Mouse (Mus musculus) forebrain, embryonic 13.5 days (tissue): ENCODE results near the gene Commd7. TPM values are rescaled to one million over a fixed set of nuclear protein-coding genes. Genes with fewer than 3 reads are reported as not detected.
A peak's percentile ranks its signal among the peaks of the same experiment; 100 is the strongest.

Experiments
- ATAC-seq: fragments of 200-750 bp; cut with Nextera tagmentation; 2 replicates; pipeline ENCODE4 v1.8.0; 2017
- H3K27ac ChIP-seq: fragments of 300-500 bp; sonication (generic); 2 replicates; pipeline ENCODE4 v1.5.1; 2015; ENCODE audit warnings: inconsistent platforms, mild to moderate bottlenecking, moderate library complexity
- H3K27me3 ChIP-seq: fragments of 300-500 bp; sonication (generic); 2 replicates; pipeline ENCODE4 v1.6.1; 2015; ENCODE audit warnings: mild to moderate bottlenecking, inconsistent platforms
- H3K36me3 ChIP-seq: fragments of 300-500 bp; sonication (generic); 2 replicates; pipeline ENCODE4 v1.6.1; 2015; ENCODE audit warnings: mild to moderate bottlenecking, inconsistent platforms; ENCODE audit not compliant: poor library complexity, severe bottlenecking
- H3K4me1 ChIP-seq: fragments of 300-500 bp; sonication (generic); 2 replicates; pipeline ENCODE4 v1.6.1; 2015; ENCODE audit warnings: inconsistent platforms
- H3K4me2 ChIP-seq: fragments of 300-500 bp; sonication (generic); 2 replicates; pipeline ENCODE4 v1.6.1; 2015; ENCODE audit warnings: inconsistent platforms, mild to moderate bottlenecking, moderate library complexity
- H3K4me3 ChIP-seq: fragments of 300-500 bp; sonication (generic); 2 replicates; pipeline ENCODE4 v1.5.1; 2015; ENCODE audit warnings: mild to moderate bottlenecking, inconsistent platforms
- H3K9ac ChIP-seq: fragments of 300-500 bp; sonication (generic); 2 replicates; pipeline ENCODE4 v1.6.1; 2015; ENCODE audit warnings: mild to moderate bottlenecking, inconsistent platforms
- H3K9me3 ChIP-seq: fragments of 300-500 bp; sonication (generic); replicated peaks from 2 replicates; pipeline ENCODE4 v1.6.1; 2016; ENCODE audit warnings: inconsistent platforms
- WGBS: fragments of 180-500 bp; shearing (Covaris S2); methylation state at CpG from one replicate; pipeline ENCODE4 v1.1.7; 2015; 5-methylcytosine and 5-hydroxymethylcytosine counted together
- polyA plus RNA-seq: library from polyadenylated mRNA; unstranded; fragments of >200 nt; fragmentation: Nextera tagmentation; extraction: Ambion mirVana; gene quantifications from 2 replicates; pipeline ENCODE4 v1.2.1, GENCODE M21; 2015

Gene Commd7
- polyA plus RNA-seq, 1 experiment from 2014 or later = 80.2 TPM

GRCm38 (mm10) chr2:153650014-153650687 lies 17.6 kb upstream of the Commd7 start:
- Histone ChIP-seq H3K4me1 (peaks cover 17% of the 10 kb centered on the region), H3K27ac (no peak overlapping the region), H3K27me3 (peaks cover 9% of the 10 kb centered on the region; the same call in 1 of the 2 replicates), H3K4me3 (peak overlapping the region; percentile 80), H3K4me2 (peak overlapping the region; percentile 96), H3K36me3 (no peaks in the 10 kb centered on the region), H3K9me3 (no peaks in the 10 kb centered on the region), H3K9ac (peak overlapping the region; percentile 86)
- peak; percentile 29 for ATAC-seq
- WGBS = 1% methylated on average over 28 of the region's 28 CpGs

GRCm38 (mm10) chr2:153649298-153650013 lies 16.9 kb upstream of the Commd7 start, which contains the start of gene Dnmt3b:
TSS of gene Dnmt3b (plus strand) at chr2:153649450.
- no peak within 1 kb of the TSS; the same call in 1 of the 2 replicates for H3K27ac ChIP-seq
- H3K36me3 ChIP-seq = no peaks in the 10 kb centered on the region
- under 1% methylated on average over 80 of the region's 93 CpGs for WGBS
- peak within 1 kb of the TSS; percentile 96 for H3K4me2 ChIP-seq
- peak within 1 kb of the TSS; percentile 86 for H3K9ac ChIP-seq
- ATAC-seq = peak; percentile 91
- H3K4me3 ChIP-seq = peak within 1 kb of the TSS; percentile 80
- peaks cover 17% of the 10 kb centered on the region for H3K4me1 ChIP-seq
- H3K27me3 ChIP-seq = peaks cover 9% of the 10 kb centered on the region; the same call in 1 of the 2 replicates
- no peaks in the 10 kb centered on the region for H3K9me3 ChIP-seq

GRCm38 (mm10) chr2:153648773-153649297 lies 16.3 kb upstream of the Commd7 start:
- Histone ChIP-seq H3K4me1 (peaks cover 17% of the 10 kb centered on the region), H3K27ac (no peak overlapping the region), H3K9ac (peak overlapping the region; percentile 86), H3K27me3 (peaks cover 9% of the 10 kb centered on the region; the same call in 1 of the 2 replicates), H3K9me3 (no peaks in the 10 kb centered on the region), H3K36me3 (no peaks in the 10 kb centered on the region), H3K4me3 (peak overlapping the region; percentile 80), H3K4me2 (peak overlapping the region; percentile 96)
- 14% methylated on average over 14 of the region's 14 CpGs for WGBS
- no peak for ATAC-seq

GRCm38 (mm10) chr2:153642999-153643398 lies 10.4 kb upstream of the Commd7 start:
- no peak overlapping the region for H3K27ac ChIP-seq
- WGBS = 5% methylated on average over 6 of the region's 6 CpGs
- ATAC-seq = no peak

GRCm38 (mm10) chr2:153642496-153642895 lies 9.9 kb upstream of the Commd7 start:
- Histone ChIP-seq H3K27ac (no peak overlapping the region), H3K36me3 (no peaks in the 10 kb centered on the region), H3K9me3 (no peaks in the 10 kb centered on the region), H3K4me1 (no peaks in the 10 kb centered on the region), H3K27me3 (no peaks in the 10 kb centered on the region), H3K9ac (no peak overlapping the region), H3K4me3 (no peak overlapping the region), H3K4me2 (no peak overlapping the region)
- 4% methylated on average over 3 of the region's 3 CpGs for WGBS
- no peak for ATAC-seq

More at GRCm38 (mm10) chr2:153642999-153643398, 10.4 kb upstream of the Commd7 start:
- Histone ChIP-seq H3K9ac (no peak overlapping the region), H3K27me3 (no peaks in the 10 kb centered on the region), H3K9me3 (no peaks in the 10 kb centered on the region), H3K4me3 (no peak overlapping the region), H3K36me3 (no peaks in the 10 kb centered on the region), H3K4me1 (no peaks in the 10 kb centered on the region), H3K4me2 (no peak overlapping the region)

GRCm38 (mm10) chr2:153638977-153639680 lies 6.5 kb upstream of the Commd7 start:
- Histone ChIP-seq H3K9me3 (no peaks in the 10 kb centered on the region), H3K4me1 (no peaks in the 10 kb centered on the region), H3K27ac (no peak overlapping the region), H3K27me3 (no peaks in the 10 kb centered on the region), H3K9ac (no peak overlapping the region), H3K4me2 (no peak overlapping the region), H3K4me3 (no peak overlapping the region), H3K36me3 (no peaks in the 10 kb centered on the region)
- no peak for ATAC-seq
- 17% methylated on average over 15 of the region's 15 CpGs for WGBS

- H3K4me2 ChIP-seq = peak overlapping the region; percentile 78
- no peaks in the 10 kb centered on the region for H3K27me3 ChIP-seq
- no peak overlapping the region for H3K27ac ChIP-seq
- no peak for ATAC-seq
- H3K9me3 ChIP-seq = no peaks in the 10 kb centered on the region
- H3K36me3 ChIP-seq = peaks cover 9% of the 10 kb centered on the region
- H3K4me1 ChIP-seq = peaks cover 17% of the 10 kb centered on the region
- H3K9ac ChIP-seq = no peak overlapping the region
- no peak overlapping the region for H3K4me3 ChIP-seq
- WGBS = 94% methylated on average over 5 of the region's 5 CpGs
Observed at GRCm38 (mm10) chr2:153633259-153633658, 678 bp upstream of the Commd7 start.

- ATAC-seq = peak; percentile 36
- Histone ChIP-seq H3K4me1 (peaks cover 17% of the 10 kb centered on the region), H3K9ac (peak overlapping the region; percentile 96), H3K27me3 (no peaks in the 10 kb centered on the region), H3K27ac (peak overlapping the region; percentile 88; the same call in 1 of the 2 replicates), H3K36me3 (peaks cover 13% of the 10 kb centered on the region), H3K4me3 (peak overlapping the region; percentile 92), H3K4me2 (peak overlapping the region; percentile 78), H3K9me3 (no peaks in the 10 kb centered on the region)
- 32% methylated on average over 2 of the region's 2 CpGs for WGBS
Observed at GRCm38 (mm10) chr2:153632871-153633226, 268 bp upstream of the Commd7 start.

GRCm38 (mm10) chr2:153630950-153631349 lies 1.6 kb downstream of the Commd7 start:
- Histone ChIP-seq H3K9me3 (no peaks in the 10 kb centered on the region), H3K27me3 (no peaks in the 10 kb centered on the region), H3K9ac (0 out of 2 replicates have a peak overlapping the region, but pooled peaks have one; percentile 19), H3K4me1 (peaks cover 17% of the 10 kb centered on the region), H3K27ac (no peak overlapping the region), H3K4me2 (0 out of 2 replicates have a peak overlapping the region, but pooled peaks have one; percentile 78), H3K36me3 (peaks cover 31% of the 10 kb centered on the region), H3K4me3 (no peak overlapping the region)
- WGBS = 89% methylated on average over 3 of the region's 3 CpGs
- no peak for ATAC-seq

- 28% methylated on average over 10 of the region's 10 CpGs for WGBS
- Histone ChIP-seq H3K4me1 (no peaks in the 10 kb centered on the region), H3K9me3 (no peaks in the 10 kb centered on the region), H3K4me3 (no peak overlapping the region), H3K27ac (no peak overlapping the region), H3K27me3 (no peaks in the 10 kb centered on the region), H3K36me3 (peaks cover 95% of the 10 kb centered on the region), H3K9ac (no peak overlapping the region), H3K4me2 (no peak overlapping the region)
- ATAC-seq = no peak
Observed at GRCm38 (mm10) chr2:153622449-153622848, 10.1 kb downstream of the Commd7 start.

GRCm38 (mm10) chr2:153618889-153619288 lies 13.7 kb downstream of the Commd7 start:
- H3K36me3 ChIP-seq = peaks cover 71% of the 10 kb centered on the region
- no peak overlapping the region for H3K27ac ChIP-seq
- WGBS = 84% methylated on average over 10 of the region's 10 CpGs
- no peaks in the 10 kb centered on the region for H3K27me3 ChIP-seq
- H3K9ac ChIP-seq = no peak overlapping the region
- no peaks in the 10 kb centered on the region for H3K4me1 ChIP-seq
- ATAC-seq = no peak
- H3K9me3 ChIP-seq = no peaks in the 10 kb centered on the region
- H3K4me3 ChIP-seq = no peak overlapping the region
- no peak overlapping the region for H3K4me2 ChIP-seq
